Mouse (Mus musculus) midbrain, embryonic 13.5 days (tissue): Measurements from ENCODE around the gene Tfpi. TPM values are rescaled to one million over a fixed set of nuclear protein-coding genes. Genes with fewer than 3 reads are reported as not detected.
A peak's percentile ranks its signal among the peaks of the same experiment; 100 is the strongest.

Source experiments
- ATAC-seq: fragments of 200-750 bp; cut with Nextera tagmentation; 2 replicates; pipeline ENCODE4 v1.8.0; 2017; ENCODE audit warnings: mild to moderate bottlenecking, moderate TSS enrichment, moderate library complexity
- H3K27ac ChIP-seq: fragments of 300-500 bp; sonication (generic); 2 replicates; pipeline ENCODE4 v1.5.1; 2015; ENCODE audit warnings: inconsistent platforms, mild to moderate bottlenecking, moderate library complexity
- H3K27me3 ChIP-seq: fragments of 300-500 bp; sonication (generic); 2 replicates; pipeline ENCODE4 v1.6.1; 2015; ENCODE audit warnings: mild to moderate bottlenecking, inconsistent platforms
- H3K36me3 ChIP-seq: fragments of 300-500 bp; sonication (generic); 2 replicates; pipeline ENCODE4 v1.6.1; 2015; ENCODE audit warnings: mild to moderate bottlenecking, inconsistent platforms
- H3K4me1 ChIP-seq: fragments of 300-500 bp; sonication (generic); replicated peaks from 2 replicates; pipeline ENCODE4 v1.6.1; 2015; ENCODE audit warnings: inconsistent platforms
- H3K4me2 ChIP-seq: fragments of 300-500 bp; sonication (generic); replicated peaks from 2 replicates; pipeline ENCODE4 v1.6.1; 2015; ENCODE audit warnings: moderate library complexity, mild to moderate bottlenecking, inconsistent platforms
- H3K4me3 ChIP-seq: fragments of 300-500 bp; sonication (generic); replicated peaks from 2 replicates; pipeline ENCODE4 v1.5.1; 2015; ENCODE audit warnings: mild to moderate bottlenecking, inconsistent platforms
- H3K9ac ChIP-seq: fragments of 300-500 bp; sonication (generic); replicated peaks from 2 replicates; pipeline ENCODE4 v1.6.1; 2015; ENCODE audit warnings: mild to moderate bottlenecking, inconsistent platforms
- H3K9me3 ChIP-seq: fragments of 300-500 bp; sonication (generic); 2 replicates; pipeline ENCODE4 v1.6.1; 2016; ENCODE audit warnings: mild to moderate bottlenecking, inconsistent platforms
- WGBS: fragments of 180-500 bp; shearing (Covaris S2); methylation state at CpG from one replicate; pipeline ENCODE4 v1.1.7; 2015; 5-methylcytosine and 5-hydroxymethylcytosine counted together
- polyA plus RNA-seq: library from polyadenylated mRNA; unstranded; fragments of >200 nt; fragmentation: Nextera tagmentation; extraction: Ambion mirVana; gene quantifications from 2 replicates; pipeline ENCODE4 v1.2.1, GENCODE M21; 2015

The Tfpi gene
- polyA plus RNA-seq, 1 experiment from 2014 or later, result 15.0 TPM

- ATAC-seq, result peak; percentile 45; the same call in 1 of the 2 replicates
- no peak overlapping the region for H3K9ac ChIP-seq
- no peak overlapping the region for H3K27ac ChIP-seq
- H3K4me1 ChIP-seq, result peaks cover 9% of the 10 kb centered on the region; the same call in 1 of the 2 replicates
- WGBS, result 35% methylated on average over 18 of the region's 18 CpGs
- H3K4me2 ChIP-seq, result peak overlapping the region; percentile 43
- no peaks in the 10 kb centered on the region for H3K36me3 ChIP-seq
- peak overlapping the region; percentile 22 for H3K4me3 ChIP-seq
- H3K9me3 ChIP-seq, result no peaks in the 10 kb centered on the region
- no peaks in the 10 kb centered on the region for H3K27me3 ChIP-seq
These were observed 89.8 kb downstream of the Tfpi start for GRCm38 (mm10) chr2:84386563-84387393.

GRCm38 (mm10) chr2:84384911-84385693, 91.5 kb downstream of the Tfpi start:
- no peak for ATAC-seq
- peaks cover 9% of the 10 kb centered on the region; the same call in 1 of the 2 replicates for H3K4me1 ChIP-seq
- H3K4me2 ChIP-seq, result no peak overlapping the region
- H3K27me3 ChIP-seq, result no peaks in the 10 kb centered on the region
- 71% methylated on average over 6 of the region's 6 CpGs for WGBS
- H3K4me3 ChIP-seq, result no peak overlapping the region
- H3K9me3 ChIP-seq, result no peaks in the 10 kb centered on the region
- no peak overlapping the region for H3K9ac ChIP-seq
- no peaks in the 10 kb centered on the region for H3K36me3 ChIP-seq
- H3K27ac ChIP-seq, result no peak overlapping the region

GRCm38 (mm10) chr2:84383828-84384227, 92.7 kb downstream of the Tfpi start:
- no peak overlapping the region for H3K4me2 ChIP-seq
- H3K4me3 ChIP-seq, result no peak overlapping the region
- no peaks in the 10 kb centered on the region for H3K27me3 ChIP-seq
- WGBS, result 92% methylated on average over 4 of the region's 4 CpGs
- H3K9me3 ChIP-seq, result no peaks in the 10 kb centered on the region
- no peak for ATAC-seq
- H3K9ac ChIP-seq, result no peak overlapping the region
- no peaks in the 10 kb centered on the region for H3K36me3 ChIP-seq
- H3K27ac ChIP-seq, result no peak overlapping the region
- H3K4me1 ChIP-seq, result peaks cover 9% of the 10 kb centered on the region; the same call in 1 of the 2 replicates

Other genes starting within 250 kb of the Tfpi start
- 7.0 and 8.5 TPM in 2 replicates for gene Calcrl, start 51.4 kb downstream of the Tfpi start, polyA plus RNA-seq
- 30.4 and 38.0 TPM in 2 replicates for gene Ctnnd1, start 174.0 kb upstream of the Tfpi start, polyA plus RNA-seq
- 0.35 and 0.42 TPM in 2 replicates for gene Btbd18, start 182.3 kb upstream of the Tfpi start, polyA plus RNA-seq
- 272 and 278 TPM in 2 replicates for gene Selenoh, start 194.0 kb upstream of the Tfpi start, polyA plus RNA-seq
- not detected in 2 replicates for gene Gm28635, start 201.3 kb upstream of the Tfpi start, polyA plus RNA-seq
- gene Med19, start 201.6 kb upstream of the Tfpi start, polyA plus RNA-seq, result 49.3 and 53.3 TPM in 2 replicates
- 226 and 249 TPM in 2 replicates for gene Tmx2, start 202.4 kb upstream of the Tfpi start, polyA plus RNA-seq
- gene Zdhhc5, start 238.4 kb upstream of the Tfpi start, polyA plus RNA-seq, result 18.3 and 18.9 TPM in 2 replicates